Mouse (Mus musculus): ENCODE results near the gene Spryd4. TPM values are rescaled to one million over a fixed set of nuclear protein-coding genes. Genes with fewer than 3 reads are reported as not detected.
A peak's percentile ranks its signal among the peaks of the same experiment; 100 is the strongest.
"Not testable (repeated sequence)": the region's sequence is repeated elsewhere in the genome, so short reads cannot be mapped to it uniquely, and the experiment has no call there.

Spryd4 gene
- polyA plus RNA-seq, 1 experiment = 6.0 TPM

GRCm38 (mm10) chr10:128201856-128202255 is 9.8 kb downstream of the Spryd4 start:
- TF ChIP-seq POLR2A (IDR thresholded peaks at IDR 0.05; ENCODE audit: low read depth, low read length) (no peak), CTCF (IDR thresholded peaks at IDR 0.05; ENCODE audit: extremely low read depth, insufficient read depth, insufficient read length, insufficient replicate concordance) (no peak)

GRCm38 (mm10) chr10:128194551-128195461 is 16.8 kb downstream of the Spryd4 start:
- Histone ChIP-seq H3K4me3 (ENCODE audit: extremely low read depth, insufficient read depth, insufficient read length) (peak overlapping the region; percentile 65; the same call in 1 of the 2 replicates), H3K4me1 (ENCODE audit: control insufficient read depth, insufficient read depth, insufficient read length) (peaks cover 6% of the 10 kb centered on the region), H3K36me3 (ENCODE audit: control insufficient read depth, insufficient read depth, low read length) (no peaks in the 10 kb centered on the region), H3K27ac (ENCODE audit: insufficient read depth, low read length) (no peak overlapping the region), H3K27me3 (ENCODE audit: control insufficient read depth, insufficient read depth, low read length) (peaks cover 13% of the 10 kb centered on the region)
- TF ChIP-seq POLR2A (IDR thresholded peaks at IDR 0.05; ENCODE audit: low read depth, low read length) (no peak), CTCF (IDR thresholded peaks at IDR 0.05; ENCODE audit: extremely low read depth, insufficient read depth, insufficient read length, insufficient replicate concordance) (no peak)
- WGBS = 3% methylated on average over 67 of the region's 79 CpGs
- DNase-seq (ENCODE audit: low read depth in 1 of 2, low spot score in 2 of 2) = no peak

More at GRCm38 (mm10) chr10:128201856-128202255, 9.8 kb downstream of the Spryd4 start:
- Histone ChIP-seq H3K36me3 (ENCODE audit: control insufficient read depth, insufficient read depth, low read length) (0 out of 2 replicates have a peak, but pooled peaks cover 2% of the 10 kb centered on the region), H3K27me3 (ENCODE audit: control insufficient read depth, insufficient read depth, low read length) (no peaks in the 10 kb centered on the region), H3K4me1 (ENCODE audit: control insufficient read depth, insufficient read depth, insufficient read length) (no peaks in the 10 kb centered on the region), H3K27ac (ENCODE audit: insufficient read depth, low read length) (no peak overlapping the region), H3K4me3 (ENCODE audit: extremely low read depth, insufficient read depth, insufficient read length) (no peak overlapping the region)
- no peak for DNase-seq (ENCODE audit: low read depth in 1 of 2, low spot score in 2 of 2)
- WGBS = 88% methylated on average over 6 of the region's 6 CpGs

- H3K27ac ChIP-seq (ENCODE audit: insufficient read depth, low read length) = no peak within 1 kb of the TSS
- TF ChIP-seq POLR2A (IDR thresholded peaks at IDR 0.05; ENCODE audit: low read depth, low read length) (no peak), CTCF (IDR thresholded peaks at IDR 0.05; ENCODE audit: extremely low read depth, insufficient read depth, insufficient read length, insufficient replicate concordance) (no peak)
- H3K27me3 ChIP-seq (ENCODE audit: control insufficient read depth, insufficient read depth, low read length) = peaks cover 13% of the 10 kb centered on the region
- peaks cover 6% of the 10 kb centered on the region for H3K4me1 ChIP-seq (ENCODE audit: control insufficient read depth, insufficient read depth, insufficient read length)
- H3K36me3 ChIP-seq (ENCODE audit: control insufficient read depth, insufficient read depth, low read length) = no peaks in the 10 kb centered on the region
- DNase-seq (ENCODE audit: low read depth in 1 of 2, low spot score in 2 of 2) = peak; percentile 34 to 77
- WGBS = 1% methylated on average over 46 of the region's 46 CpGs
- H3K4me3 ChIP-seq (ENCODE audit: extremely low read depth, insufficient read depth, insufficient read length) = peak within 1 kb of the TSS; percentile 65
Observed at GRCm38 (mm10) chr10:128194024-128194550, 17.5 kb downstream of the Spryd4 start, which contains the start of gene Gls2. TSS of gene Gls2 (plus strand) at chr10:128194457.

- WGBS = 96% methylated on average over 6 of the region's 6 CpGs
- peaks cover 13% of the 10 kb centered on the region for H3K27me3 ChIP-seq (ENCODE audit: control insufficient read depth, insufficient read depth, low read length)
- no peak overlapping the region for H3K4me3 ChIP-seq (ENCODE audit: extremely low read depth, insufficient read depth, insufficient read length)
- TF ChIP-seq CTCF (IDR thresholded peaks at IDR 0.05; ENCODE audit: extremely low read depth, insufficient read depth, insufficient read length, insufficient replicate concordance) (no peak), POLR2A (IDR thresholded peaks at IDR 0.05; ENCODE audit: low read depth, low read length) (no peak)
- no peak overlapping the region for H3K27ac ChIP-seq (ENCODE audit: insufficient read depth, low read length)
- H3K4me1 ChIP-seq (ENCODE audit: control insufficient read depth, insufficient read depth, insufficient read length) = peaks cover 6% of the 10 kb centered on the region
- no peak for DNase-seq (ENCODE audit: low read depth in 1 of 2, low spot score in 2 of 2)
- no peaks in the 10 kb centered on the region for H3K36me3 ChIP-seq (ENCODE audit: control insufficient read depth, insufficient read depth, low read length)
Observed at GRCm38 (mm10) chr10:128193113-128193512, 18.5 kb downstream of the Spryd4 start.

- peaks cover 13% of the 10 kb centered on the region for H3K27me3 ChIP-seq (ENCODE audit: control insufficient read depth, insufficient read depth, low read length)
- 74% methylated on average over 3 of the region's 3 CpGs for WGBS
- H3K4me3 ChIP-seq (ENCODE audit: extremely low read depth, insufficient read depth, insufficient read length) = not testable (repeated sequence)
Observed at GRCm38 (mm10) chr10:128192030-128192766, 19.4 kb downstream of the Spryd4 start.

GRCm38 (mm10) chr10:128191472-128191871 is 20.1 kb downstream of the Spryd4 start:
- H3K4me3 ChIP-seq (ENCODE audit: extremely low read depth, insufficient read depth, insufficient read length) = no peak overlapping the region
- H3K4me1 ChIP-seq (ENCODE audit: control insufficient read depth, insufficient read depth, insufficient read length) = peaks cover 6% of the 10 kb centered on the region
- peaks cover 13% of the 10 kb centered on the region for H3K27me3 ChIP-seq (ENCODE audit: control insufficient read depth, insufficient read depth, low read length)
- TF ChIP-seq CTCF (IDR thresholded peaks at IDR 0.05; ENCODE audit: extremely low read depth, insufficient read depth, insufficient read length, insufficient replicate concordance) (no peak), POLR2A (IDR thresholded peaks at IDR 0.05; ENCODE audit: low read depth, low read length) (no peak)
- WGBS = 46% methylated on average over 2 of the region's 2 CpGs
- H3K36me3 ChIP-seq (ENCODE audit: control insufficient read depth, insufficient read depth, low read length) = no peaks in the 10 kb centered on the region
- DNase-seq (ENCODE audit: low read depth in 1 of 2, low spot score in 2 of 2) = no peak
- H3K27ac ChIP-seq (ENCODE audit: insufficient read depth, low read length) = no peak overlapping the region

More at GRCm38 (mm10) chr10:128192030-128192766, 19.4 kb downstream of the Spryd4 start:
- H3K36me3 ChIP-seq (ENCODE audit: control insufficient read depth, insufficient read depth, low read length); H3K4me1 ChIP-seq (ENCODE audit: control insufficient read depth, insufficient read depth, insufficient read length); DNase-seq (ENCODE audit: low read depth in 1 of 2, low spot score in 2 of 2); H3K27ac ChIP-seq (ENCODE audit: insufficient read depth, low read length): not testable (repeated sequence)

All from spleen, adult 2 months (tissue).